Mouse (Mus musculus): ENCODE measurements around the gene Lag3.

Lag3 gene

DNA sequence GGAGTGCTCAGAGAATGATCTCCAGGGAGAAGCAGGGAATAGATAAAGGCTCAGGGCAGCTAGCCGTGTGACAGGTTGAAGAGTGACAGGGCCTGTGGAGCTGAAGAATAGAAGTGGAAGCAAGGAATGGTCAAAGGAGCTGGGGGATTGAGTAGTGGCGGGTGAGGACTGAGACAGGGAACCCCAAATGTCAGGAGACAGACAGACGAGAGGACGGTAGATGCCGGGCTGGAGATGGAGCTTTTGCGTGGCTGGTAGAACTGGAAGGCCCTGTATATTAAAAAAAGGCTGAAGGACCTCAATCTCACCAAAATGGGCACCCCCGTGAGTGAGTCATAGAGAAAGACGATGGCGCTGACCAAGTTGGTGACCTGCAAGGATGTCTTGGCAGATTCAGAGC, 51.0 kb downstream of the Lag3 start:
- DNase-seq (ENCODE audit: low read depth, low spot score): no peak

DNA sequence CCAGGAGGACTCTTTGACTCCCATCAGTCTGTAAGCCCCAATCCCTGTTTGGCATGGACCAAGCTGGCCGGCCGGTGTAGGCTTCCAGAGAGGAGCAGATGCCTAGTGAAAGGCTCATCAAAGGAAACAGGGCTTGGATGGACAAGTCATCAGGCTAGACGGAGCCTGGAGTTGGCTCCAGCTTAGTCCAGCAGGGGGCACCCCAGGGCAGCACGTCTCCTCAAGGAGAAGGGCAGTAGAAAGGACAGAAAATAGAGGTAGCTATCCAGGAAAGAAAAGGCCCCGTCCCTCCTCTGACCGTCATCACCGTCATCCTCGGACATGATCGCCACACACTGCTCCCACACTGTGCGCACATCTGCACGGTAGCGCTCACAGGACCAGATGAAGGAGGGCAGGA, 51.8 kb downstream of the Lag3 start:
- DNase-seq (ENCODE audit: low read depth, low spot score): peak; percentile 79

DNA sequence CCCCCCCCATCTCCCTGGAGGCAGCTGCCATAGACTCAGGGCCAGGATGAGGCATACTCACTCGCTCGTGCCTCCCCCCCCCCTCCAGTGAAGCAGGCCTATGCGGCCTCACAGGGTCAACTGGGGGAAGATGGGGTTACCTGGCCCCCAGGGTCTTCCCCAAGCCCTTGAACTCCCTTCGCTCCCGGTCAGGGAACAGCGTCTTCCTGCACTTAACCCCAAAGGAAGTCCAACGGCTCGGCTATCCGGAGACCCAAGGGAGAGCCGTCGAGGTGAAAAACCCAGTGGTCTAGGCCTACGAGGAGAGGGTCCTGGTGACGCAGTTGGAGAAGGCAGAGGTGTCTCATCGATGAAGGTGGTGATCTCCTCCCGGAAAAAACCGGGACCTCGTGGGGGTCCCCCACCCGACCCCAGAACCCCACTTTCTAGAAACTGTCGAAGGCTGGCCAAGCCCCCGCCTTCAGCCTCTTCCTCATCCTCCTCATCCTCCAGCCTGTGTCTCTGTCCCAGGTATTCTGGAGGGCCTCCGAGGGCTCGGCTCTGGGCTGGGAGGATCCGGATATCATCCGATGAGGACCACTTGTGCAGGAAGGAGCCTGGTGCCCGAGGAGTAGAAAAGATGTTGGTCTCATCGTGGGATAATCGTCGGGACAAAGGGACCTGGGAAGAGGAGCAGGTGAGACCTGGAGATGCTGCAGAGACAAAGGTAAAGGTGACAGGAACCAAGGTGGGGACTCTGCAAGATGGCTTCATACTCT, 52.8 kb downstream of the Lag3 start:
- DNase-seq (ENCODE audit: low read depth, low spot score): no peak

DNA sequence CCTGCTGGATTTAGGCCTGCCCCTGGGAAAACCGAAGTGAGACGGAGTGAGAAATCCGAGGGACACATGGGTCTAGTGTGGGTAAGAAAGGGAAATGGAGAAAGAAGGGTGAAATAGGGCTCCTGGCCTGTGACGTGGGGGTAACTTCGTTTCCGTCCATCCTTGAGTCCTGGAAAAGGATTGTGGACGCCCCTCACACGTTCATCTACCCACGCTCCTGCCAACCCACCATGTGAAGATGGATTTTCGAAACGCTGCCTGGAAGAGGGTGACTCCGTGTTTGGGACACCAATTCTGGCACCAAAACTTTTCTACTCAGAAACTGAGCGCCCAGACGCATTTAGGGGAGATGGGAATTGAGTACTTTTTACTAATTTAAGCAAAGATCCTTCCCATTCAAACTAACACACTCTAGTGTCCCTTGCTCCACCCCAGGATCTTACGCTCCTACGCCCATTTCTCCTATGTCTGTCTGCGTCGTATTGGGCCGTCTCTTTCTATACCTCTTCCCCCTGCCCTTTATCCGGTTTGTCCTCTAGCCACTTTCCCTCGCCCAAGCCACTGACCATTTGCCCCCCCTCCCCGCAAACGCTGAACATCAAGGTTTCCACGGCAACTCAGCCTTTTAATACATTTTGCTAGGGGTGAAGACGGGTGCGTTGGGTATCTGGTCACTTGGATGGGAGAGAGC, 53.5 kb downstream of the Lag3 start:
- DNase-seq (ENCODE audit: low read depth, low spot score): no peak

DNA sequence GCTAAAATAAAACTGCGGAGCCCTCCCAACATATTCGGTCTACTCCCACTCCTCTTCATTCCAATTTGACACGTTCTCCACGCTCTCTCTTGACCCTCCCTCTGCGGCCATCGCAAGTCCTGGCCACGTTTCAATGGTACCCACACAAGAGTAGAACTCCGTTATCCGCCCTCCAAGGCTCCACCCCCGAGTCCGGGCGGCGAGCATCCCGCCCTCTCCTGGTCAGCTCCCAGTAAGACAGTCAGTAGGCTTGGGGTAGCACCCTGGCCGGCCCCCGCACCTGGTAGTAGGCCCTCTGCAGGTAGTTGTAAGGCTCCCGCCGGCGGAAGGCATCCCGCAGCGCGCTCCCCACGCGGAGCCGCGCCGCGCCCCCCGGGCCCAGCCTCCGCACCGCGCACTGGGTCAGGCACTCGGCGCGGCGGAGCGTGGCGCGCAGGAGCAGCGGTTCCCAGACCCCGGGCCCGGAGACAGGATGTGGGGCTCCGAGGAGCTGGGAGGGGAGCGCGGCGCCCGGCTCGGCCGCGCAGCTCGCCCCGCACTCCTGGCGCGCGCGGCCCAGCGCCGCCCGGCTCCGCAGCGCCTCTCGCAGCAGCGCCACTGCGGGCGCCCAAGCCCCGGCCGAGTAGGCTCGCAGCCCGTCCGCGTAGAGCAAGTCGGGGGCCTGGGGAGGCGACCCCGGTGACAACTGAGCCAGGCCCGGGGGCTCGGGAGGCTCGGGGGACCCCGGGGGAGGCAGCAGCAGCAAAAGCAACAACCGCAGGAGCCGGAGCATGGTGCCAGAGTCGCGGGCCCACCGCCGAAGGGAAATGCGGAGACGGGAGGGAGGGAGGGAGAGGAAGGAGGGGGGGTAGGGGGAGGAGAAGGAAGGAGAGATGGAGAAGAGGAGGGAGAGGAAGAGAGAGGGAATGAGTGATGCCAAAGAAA, 54.3 kb downstream of the Lag3 start, which contains the start of gene P3h3:
Gene P3h3, minus strand, starts transcription at position 837 of the 924 bp plus-strand sequence.
- DNase-seq (ENCODE audit: low read depth, low spot score): peak; percentile 74

DNA sequence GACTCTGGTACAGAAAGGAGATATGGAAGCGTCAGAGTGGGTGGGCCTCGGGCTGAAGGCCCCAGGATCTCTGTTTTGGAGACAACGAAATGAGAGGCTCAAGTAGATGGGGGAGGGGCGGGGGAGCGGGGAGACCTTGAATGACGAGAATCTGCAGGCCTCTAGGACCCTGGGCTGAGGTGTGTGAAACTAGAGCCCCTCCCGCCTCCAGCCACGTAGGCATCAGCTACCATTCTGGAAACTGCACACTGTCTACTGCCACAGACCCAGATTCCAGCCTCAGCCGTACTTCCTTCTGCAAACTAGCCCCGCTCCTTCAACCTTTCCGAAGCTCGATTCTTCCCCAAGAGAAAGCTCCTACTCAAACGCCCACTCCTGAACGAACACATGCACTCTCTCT, 55.2 kb downstream of the Lag3 start:
- DNase-seq (ENCODE audit: low read depth, low spot score): no peak

DNA sequence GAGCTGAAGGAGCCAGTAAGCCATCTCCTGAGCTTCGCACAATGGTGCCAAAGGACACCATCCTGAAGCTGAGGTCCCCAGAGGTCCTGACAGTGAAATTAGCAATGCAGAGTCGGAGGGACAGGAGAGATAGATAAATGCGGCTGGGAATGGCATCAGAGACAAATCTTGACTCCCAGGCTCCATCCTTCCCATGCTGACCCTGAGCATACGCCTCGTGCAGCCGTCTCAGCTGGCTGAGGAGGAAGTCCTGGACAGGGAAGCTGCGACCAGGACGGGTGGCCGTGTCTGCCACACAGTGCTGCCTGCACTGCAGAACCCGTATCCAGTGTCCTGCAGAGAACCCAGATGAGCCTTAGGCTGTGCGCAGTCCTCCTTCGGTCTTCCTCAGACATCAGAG, 56.9 kb downstream of the Lag3 start:
- no peak for DNase-seq (ENCODE audit: low read depth, low spot score)
